Mouse (Mus musculus) MEL (cell line): ENCODE data around the gene Peli2. TPM values are rescaled to one million over a fixed set of nuclear protein-coding genes. Genes with fewer than 3 reads are reported as not detected.

Experiments
- DNase-seq: peaks from one replicate; pipeline ENCODE4 v3.0.0; 2011; ENCODE audit warnings: low read depth, low spot score
- H3K27ac ChIP-seq: 2 replicates; pipeline ENCODE4 v1.5.1; 2012; ENCODE audit warnings: low read depth, mild to moderate bottlenecking, control low read depth, low read length, moderate library complexity; ENCODE audit not compliant: control insufficient read depth
- H3K27me3 ChIP-seq, 2 experiments: fragments of 150-350 bp in 1 of 2; sonication (generic) in 1 of 2; 2 replicates each; pipeline ENCODE4 v1.6.1; 2012; ENCODE audit warnings: low read length in 2 of 2, mild to moderate bottlenecking in 2 of 2, improper control_type of control experiment in 1 of 2, moderate library complexity in 1 of 2; ENCODE audit not compliant: insufficient read depth in 2 of 2, control insufficient read depth in 1 of 2
- H3K36me3 ChIP-seq, 2 experiments: 2 replicates each; pipeline ENCODE4 v1.6.1; 2012 to 2014; ENCODE audit warnings: low read length in 2 of 2, improper control_type of control experiment in 1 of 2, inconsistent platforms in 1 of 2, mild to moderate bottlenecking in 1 of 2; ENCODE audit not compliant: insufficient read depth in 2 of 2, control insufficient read depth in 1 of 2
- H3K4me1 ChIP-seq, 2 experiments: fragments of 150-350 bp in 1 of 2; sonication (generic) in 1 of 2; 2 replicates each; pipeline ENCODE4 v1.6.1; 2012; ENCODE audit warnings: low read length in 2 of 2, improper control_type of control experiment in 1 of 2, mild to moderate bottlenecking in 1 of 2; ENCODE audit not compliant: insufficient read depth in 2 of 2, control insufficient read depth in 1 of 2
- H3K4me3 ChIP-seq, 2 experiments: fragments of 150-350 bp in 1 of 2; sonication (generic) in 1 of 2; 2 replicates each; pipeline ENCODE4 v1.5.1; 2012; ENCODE audit warnings: low read depth in 2 of 2, low read length in 2 of 2, mild to moderate bottlenecking in 2 of 2, moderate library complexity in 2 of 2, control low read depth in 1 of 2, improper control_type of control experiment in 1 of 2; ENCODE audit not compliant: control insufficient read depth in 1 of 2, insufficient read depth in 1 of 2
- H3K79me2 ChIP-seq: 2 replicates; pipeline ENCODE4 v1.6.1; 2012; ENCODE audit warnings: mild to moderate bottlenecking, low read length, moderate library complexity; ENCODE audit not compliant: control insufficient read depth, poor library complexity, insufficient read depth
- H3K9ac ChIP-seq: 2 replicates; pipeline ENCODE4 v1.6.1; 2012; ENCODE audit warnings: low read depth, mild to moderate bottlenecking, control low read depth, low read length, moderate library complexity; ENCODE audit not compliant: control insufficient read depth, poor library complexity, severe bottlenecking
- H3K9me3 ChIP-seq: fragments of 150-350 bp; sonication (generic); replicated peaks from 2 replicates; pipeline ENCODE4 v1.6.1; 2012; ENCODE audit warnings: mild to moderate bottlenecking, low read length, improper control_type of control experiment, moderate library complexity; ENCODE audit not compliant: insufficient read depth
- BHLHE40 ChIP-seq: IDR thresholded peaks from 2 replicates; pipeline ENCODE4 v1.6.1; 2012; ENCODE audit warnings: low read depth, mild to moderate bottlenecking, inconsistent platforms, low read length, improper control_type of control experiment, borderline replicate concordance
- CHD1 ChIP-seq: IDR thresholded peaks from 2 replicates; pipeline ENCODE4 v1.6.1; 2012; ENCODE audit warnings: low read depth, mild to moderate bottlenecking, inconsistent platforms, low read length, improper control_type of control experiment
- CHD2 ChIP-seq: IDR thresholded peaks from 2 replicates; pipeline ENCODE4 v1.6.1; 2011; ENCODE audit warnings: low read length, improper control_type of control experiment
- CTCF ChIP-seq, 3 experiments: IDR thresholded peaks in 2 of 3; conservative IDR thresholded peaks in 1 of 3; 2 replicates each; pipeline ENCODE4 v1.5.1; 2011 to 2012; ENCODE audit warnings: low read length in 3 of 3, low read depth in 2 of 3, mild to moderate bottlenecking in 2 of 3, improper control_type of control experiment in 1 of 3, inconsistent platforms in 1 of 3, mixed read lengths in 1 of 3, moderate library complexity in 1 of 3; ENCODE audit not compliant: control insufficient read depth in 1 of 3, insufficient read depth in 1 of 3, poor library complexity in 1 of 3, severe bottlenecking in 1 of 3
- E2F4 ChIP-seq: IDR thresholded peaks from 2 replicates; pipeline ENCODE4 v1.6.1; 2011; ENCODE audit warnings: low read depth, low read length, improper control_type of control experiment, borderline replicate concordance
- ELF1 ChIP-seq: IDR thresholded peaks from 2 replicates; pipeline ENCODE4 v1.6.1; 2014; ENCODE audit warnings: low read depth, mild to moderate bottlenecking, inconsistent platforms, low read length, improper control_type of control experiment, moderate library complexity
- EP300 ChIP-seq, 2 experiments: IDR thresholded peaks; 2 replicates each; pipeline ENCODE4 v1.6.1; 2011; ENCODE audit warnings: improper control_type of control experiment in 2 of 2, low read length in 2 of 2, low read depth in 1 of 2, mild to moderate bottlenecking in 1 of 2
- ETS1 ChIP-seq: IDR thresholded peaks from 2 replicates; pipeline ENCODE4 v1.6.1; 2012; ENCODE audit warnings: low read depth, mild to moderate bottlenecking, inconsistent platforms, low read length, improper control_type of control experiment, moderate library complexity
- GABPA ChIP-seq: IDR thresholded peaks from 2 replicates; pipeline ENCODE4 v1.6.1; 2012; ENCODE audit warnings: low read depth, mild to moderate bottlenecking, inconsistent platforms, low read length, improper control_type of control experiment, moderate library complexity
- HCFC1 ChIP-seq: IDR thresholded peaks from 2 replicates; pipeline ENCODE4 v1.6.1; 2012; ENCODE audit warnings: low read depth, mild to moderate bottlenecking, inconsistent platforms, low read length, improper control_type of control experiment, moderate library complexity
- JUND ChIP-seq: IDR thresholded peaks from 2 replicates; pipeline ENCODE4 v1.6.1; 2011; ENCODE audit warnings: low read depth, mild to moderate bottlenecking, improper control_type of control experiment, low read length
- MAZ ChIP-seq: IDR thresholded peaks from 2 replicates; pipeline ENCODE4 v1.6.1; 2012; ENCODE audit warnings: low read depth, mild to moderate bottlenecking, inconsistent platforms, low read length, improper control_type of control experiment
- MYC ChIP-seq: IDR thresholded peaks from 2 replicates; pipeline ENCODE4 v1.6.1; 2011; ENCODE audit warnings: low read depth, mild to moderate bottlenecking, low read length, improper control_type of control experiment, moderate library complexity
- NRF1 ChIP-seq: IDR thresholded peaks from 2 replicates; pipeline ENCODE4 v1.6.1; 2014; ENCODE audit warnings: low read depth, mild to moderate bottlenecking, inconsistent platforms, low read length, improper control_type of control experiment, moderate library complexity; ENCODE audit not compliant: poor library complexity, insufficient read depth, severe bottlenecking
- POLR2AphosphoS5 ChIP-seq: IDR thresholded peaks from 2 replicates; pipeline ENCODE4 v1.6.1; 2012; ENCODE audit warnings: low read depth, borderline replicate concordance, mild to moderate bottlenecking, inconsistent platforms, low read length, moderate library complexity, mixed read lengths
- RAD21 ChIP-seq: IDR thresholded peaks from 2 replicates; pipeline ENCODE4 v1.6.1; 2011; ENCODE audit warnings: mild to moderate bottlenecking, low read depth, low read length, improper control_type of control experiment
- RCOR1 ChIP-seq: IDR thresholded peaks from 2 replicates; pipeline ENCODE4 v1.6.1; 2012; ENCODE audit warnings: low read depth, mild to moderate bottlenecking, inconsistent platforms, low read length, improper control_type of control experiment
- TBP ChIP-seq: IDR thresholded peaks from 2 replicates; pipeline ENCODE4 v1.8.0; 2011; ENCODE audit warnings: low read depth, low read length, improper control_type of control experiment
- TCF12 ChIP-seq: IDR thresholded peaks from 2 replicates; pipeline ENCODE4 v1.6.1; 2014; ENCODE audit warnings: low read depth, mild to moderate bottlenecking, inconsistent platforms, low read length, improper control_type of control experiment, moderate library complexity
- USF1 ChIP-seq: IDR thresholded peaks from 2 replicates; pipeline ENCODE4 v1.6.1; 2014; ENCODE audit warnings: low read depth, mild to moderate bottlenecking, inconsistent platforms, low read length, improper control_type of control experiment, moderate library complexity
- ZC3H11A ChIP-seq: IDR thresholded peaks from 2 replicates; pipeline ENCODE4 v1.6.1; 2012; ENCODE audit warnings: low read depth, mild to moderate bottlenecking, inconsistent platforms, low read length, improper control_type of control experiment
- polyA plus RNA-seq, 2 experiments: library from polyadenylated mRNA; stranded (reverse) in 1 of 2; unstranded in 1 of 2; fragments of >175 nt in 1 of 2; fragments of >200 nt in 1 of 2; gene quantifications; 2 replicates each; pipeline versions ENCODE4 v1.2.1 to v1.2.4; 2012; ENCODE audit warnings: low replicate concordance in 2 of 2, low read depth in 1 of 2; ENCODE audit not compliant: insufficient read length in 2 of 2, insufficient read depth in 1 of 2, missing spikeins in 1 of 2
- total RNA-seq: library from RNA; depleted of rRNA; stranded (reverse); fragments of 300-350 nt; gene quantifications from 2 replicates; pipeline ENCODE4 v1.2.3, GENCODE M21; 2012

Peli2 gene
- total and polyA plus RNA-seq, 3 experiments = not detected

DNA sequence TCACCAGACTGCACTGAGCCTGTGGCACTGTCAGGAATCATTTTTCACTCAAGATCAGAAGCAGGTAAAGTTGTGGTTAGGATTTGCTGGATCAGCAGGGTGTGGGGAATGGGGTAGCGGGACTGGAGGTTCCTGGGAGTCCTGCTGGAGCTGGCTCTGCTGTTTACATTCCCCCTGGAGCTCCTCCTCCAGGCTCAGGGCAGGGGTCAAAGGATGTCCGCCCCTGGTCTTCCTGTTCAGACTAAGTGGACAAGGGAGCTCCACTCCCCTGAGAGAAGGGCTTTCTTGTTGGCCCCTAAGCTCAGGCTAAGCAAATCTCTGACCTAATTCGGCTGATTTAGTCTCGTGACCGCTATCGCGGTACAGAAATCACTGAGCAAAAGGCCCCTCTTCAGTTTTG, 13.7 kb downstream of the Peli2 start:
- DNase-seq = no peak
- no peaks in the 10 kb centered on the region for H3K36me3 ChIP-seq
- no peaks in the 10 kb centered on the region for H3K79me2 ChIP-seq
- H3K4me1 ChIP-seq = no peaks in the 10 kb centered on the region
- H3K27ac ChIP-seq = no peak overlapping the region
- no peak overlapping the region for H3K9ac ChIP-seq
- H3K4me3 ChIP-seq = no peak overlapping the region
- TF ChIP-seq MYC = no peak
- no peak for TF ChIP-seq POLR2AphosphoS5
- TF ChIP-seq MAZ = no peak
- TF ChIP-seq TCF12 = no peak
- no peak for TF ChIP-seq CTCF (IDR thresholded peaks at IDR 0.05 in 2 of 3, conservative IDR thresholded peaks at IDR 0.05 in 1 of 3; ENCODE audit: control insufficient read depth in 1 of 3, insufficient read depth in 1 of 3, low read depth in 2 of 3, low read length in 3 of 3, poor library complexity in 1 of 3, severe bottlenecking in 1 of 3)
- TF ChIP-seq CHD2 = no peak
- TF ChIP-seq GABPA = no peak
- TF ChIP-seq BHLHE40 = no peak
- TF ChIP-seq HCFC1 = no peak
- no peak for TF ChIP-seq ZC3H11A
- TF ChIP-seq, all 39 proteins: peak for 0
- H3K27me3 ChIP-seq = no peaks in the 10 kb centered on the region
- H3K9me3 ChIP-seq = no peaks in the 10 kb centered on the region

DNA sequence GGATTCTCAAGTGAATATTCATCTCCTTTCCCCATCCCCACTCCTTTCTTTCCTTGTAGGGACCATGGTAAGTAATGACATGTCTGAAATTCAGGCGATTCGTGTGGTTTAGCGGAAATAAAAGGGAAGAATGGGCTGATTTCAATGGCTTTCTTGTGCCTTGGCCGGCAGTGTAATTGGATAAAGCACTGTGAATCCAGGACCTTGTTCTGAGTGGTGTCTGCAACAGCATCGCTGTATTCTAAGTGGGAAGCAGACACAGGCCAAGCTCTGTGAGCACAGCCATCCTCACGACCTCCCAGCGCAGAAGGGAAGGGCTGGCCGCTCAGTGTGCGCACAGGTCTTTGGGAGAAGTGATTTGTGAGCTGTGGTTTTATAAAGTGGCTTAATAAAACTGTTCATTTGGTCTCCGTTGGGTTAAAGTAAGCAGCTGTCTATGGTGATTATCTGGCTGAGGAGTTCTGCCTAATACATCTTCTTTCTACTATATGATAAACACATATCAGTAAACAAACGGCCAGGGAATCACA, 15.3 kb downstream of the Peli2 start:
- Histone ChIP-seq H3K27ac (no peak overlapping the region), H3K27me3 (no peaks in the 10 kb centered on the region), H3K9ac (no peak overlapping the region), H3K79me2 (no peaks in the 10 kb centered on the region), H3K36me3 (no peaks in the 10 kb centered on the region), H3K4me3 (no peak overlapping the region), H3K4me1 (no peaks in the 10 kb centered on the region), H3K9me3 (no peaks in the 10 kb centered on the region)
- TF ChIP-seq MYC = no peak
- no peak for DNase-seq

DNA sequence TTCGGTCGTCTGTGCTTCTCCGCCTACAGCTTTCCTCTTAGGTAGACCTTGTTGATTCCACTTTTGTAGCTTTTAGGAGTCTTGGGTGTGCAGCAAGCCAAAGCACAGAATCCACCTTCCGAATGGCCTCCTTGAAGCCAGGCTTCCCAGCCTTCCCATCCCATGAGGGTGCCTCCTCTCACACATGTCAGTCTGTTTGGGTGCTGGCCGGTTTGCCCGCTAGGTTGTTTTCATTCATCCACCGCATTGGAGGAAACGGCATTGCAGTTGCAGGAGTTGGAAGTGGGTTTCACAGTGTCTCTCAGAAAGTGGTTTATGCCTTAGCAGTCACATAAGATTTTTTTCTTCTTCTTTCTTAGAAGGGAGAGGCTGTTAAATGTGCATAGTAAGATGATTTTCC, 17.1 kb downstream of the Peli2 start:
- no peak overlapping the region for H3K4me3 ChIP-seq
- DNase-seq = no peak
- H3K4me1 ChIP-seq = no peaks in the 10 kb centered on the region
- H3K79me2 ChIP-seq = no peaks in the 10 kb centered on the region
- H3K27ac ChIP-seq = no peak overlapping the region
- H3K9me3 ChIP-seq = no peaks in the 10 kb centered on the region
- no peak overlapping the region for H3K9ac ChIP-seq
- no peaks in the 10 kb centered on the region for H3K36me3 ChIP-seq
- no peaks in the 10 kb centered on the region for H3K27me3 ChIP-seq
- TF ChIP-seq JUND (no peak), RAD21 (no peak), NRF1 (no peak), ETS1 (no peak), TBP (no peak), EP300 (IDR thresholded peaks at IDR 0.05; ENCODE audit: low read depth in 1 of 2, low read length in 2 of 2) (no peak), E2F4 (no peak), RCOR1 (no peak), USF1 (no peak), ELF1 (no peak), CHD1 (no peak)
